Mouse (Mus musculus) heart, adult 2 months (tissue): ENCODE results near the gene Bola3.

ENCODE experiments used
- CTCF ChIP-seq: fragments of 200-600 bp; IDR thresholded peaks from 2 replicates; pipeline ENCODE4 v1.8.1; 2022; ENCODE audit warnings: antibody characterized with exemption, mild to moderate bottlenecking, moderate library complexity
- EP300 ChIP-seq: fragments of 200-500 bp; IDR thresholded peaks from 2 replicates; pipeline ENCODE4 v1.6.1; 2011; ENCODE audit warnings: low read depth, low read length, control low read depth; ENCODE audit not compliant: insufficient read depth

- TF ChIP-seq CTCF (no peak), EP300 (no peak)
Measured at GRCm38 (mm10) chr6:83342957-83343356, 6.0 kb upstream of the Bola3 start.
